Mouse (Mus musculus) thymus, adult 2 months (tissue): ENCODE measurements around the gene Rrp12.

Experiments
- CTCF ChIP-seq: fragments of 200-500 bp; IDR thresholded peaks from 2 replicates; pipeline ENCODE4 v1.5.1; 2012; ENCODE audit warnings: mild to moderate bottlenecking, control low read depth, low read length, moderate library complexity, borderline replicate concordance; ENCODE audit not compliant: control insufficient read depth, poor library complexity, insufficient read depth; ENCODE audit errors: extremely low read depth
- POLR2A ChIP-seq: fragments of 200-500 bp; IDR thresholded peaks from 2 replicates; pipeline ENCODE4 v1.6.1; 2012; ENCODE audit warnings: mild to moderate bottlenecking, low read length, control low read depth, moderate library complexity; ENCODE audit not compliant: control insufficient read depth, poor library complexity, insufficient read depth; ENCODE audit errors: extremely low read depth

DNA sequence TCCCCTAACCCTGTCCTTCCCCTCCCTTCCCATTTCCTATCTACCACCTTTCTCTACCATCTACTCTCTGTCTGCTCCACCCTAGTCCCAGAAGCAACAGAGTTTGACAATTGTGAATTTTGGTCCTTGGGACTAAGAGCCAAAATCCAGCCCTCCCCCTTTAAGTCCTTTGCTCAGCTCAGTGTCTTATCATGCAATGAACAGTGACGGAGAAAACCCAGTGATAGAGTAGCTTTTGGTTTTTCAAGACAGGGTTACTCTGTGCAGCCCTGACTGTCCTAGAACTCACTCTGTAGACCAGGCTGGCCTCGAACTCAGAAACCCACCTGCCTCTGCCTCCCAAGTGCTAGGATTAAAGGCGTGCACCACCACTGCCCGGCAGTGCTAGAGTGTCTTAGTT lies 82.6 kb downstream of the Rrp12 start:
- no peak for TF ChIP-seq CTCF
- TF ChIP-seq POLR2A: no peak
